Mouse (Mus musculus) cerebellum, adult 2 months (tissue): ENCODE results near the gene Tmem86b.

ENCODE experiments used
- CTCF ChIP-seq: fragments of 200-500 bp; IDR thresholded peaks from 2 replicates; pipeline ENCODE4 v1.5.1; 2011; ENCODE audit warnings: low read depth, mild to moderate bottlenecking, control low read depth, low read length, moderate library complexity, borderline replicate concordance; ENCODE audit not compliant: insufficient read depth
- POLR2A ChIP-seq: fragments of 200-500 bp; IDR thresholded peaks from 2 replicates; pipeline ENCODE4 v1.6.1; 2011; ENCODE audit warnings: low read length, control low read depth, borderline replicate concordance; ENCODE audit not compliant: insufficient read depth

DNA sequence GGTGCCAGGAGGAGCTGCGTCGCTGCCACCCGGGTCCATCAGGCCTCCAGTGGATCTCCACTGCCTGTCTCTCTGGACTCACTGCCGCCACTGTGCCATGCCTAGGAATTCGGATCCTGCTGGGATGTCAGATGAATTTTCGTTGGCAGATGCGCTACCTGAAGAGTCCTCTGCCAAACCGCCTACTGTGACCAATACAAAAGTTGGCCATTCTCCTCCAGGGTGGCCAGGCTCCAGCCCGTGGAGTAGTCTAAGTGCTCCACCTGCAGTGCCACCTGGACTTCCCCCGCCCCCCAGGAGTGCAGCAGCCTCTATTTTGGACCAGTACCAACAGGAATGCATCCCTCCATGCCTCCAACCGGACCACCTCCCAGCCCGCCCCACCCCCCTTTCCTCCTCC, 19.7 kb downstream of the Tmem86b start:
- TF ChIP-seq POLR2A (no peak), CTCF (no peak)
